Mouse (Mus musculus) testis, postnatal 14 days (tissue): ENCODE results near the gene Myg1.

Experiments used
- DNase-seq: peaks from one replicate; pipeline ENCODE4 v3.0.0; 2021; ENCODE audit warnings: low spot score

Gene Myg1

GRCm38 (mm10) chr15:102386640-102387039 lies 55.1 kb downstream of the Myg1 start:
- peak; percentile 31 for DNase-seq
